Mouse (Mus musculus) spleen, adult 2 months (tissue): Measurements from ENCODE around the gene Pheta1. TPM values are rescaled to one million over a fixed set of nuclear protein-coding genes. Genes with fewer than 3 reads are reported as not detected.

ENCODE experiments used
- DNase-seq, 2 experiments: peaks; one replicate each; pipeline versions ENCODE4 v3.0.0 to v3.0.0-alpha.2; 2012 to 2021; ENCODE audit warnings: low spot score in 2 of 2, low read depth in 1 of 2
- H3K27ac ChIP-seq: fragments of 200-500 bp; 2 replicates; pipeline ENCODE4 v1.5.1; 2012; ENCODE audit warnings: low read length, inconsistent platforms; ENCODE audit not compliant: insufficient read depth
- H3K27me3 ChIP-seq: fragments of 200-500 bp; 2 replicates; pipeline ENCODE4 v1.6.1; 2012; ENCODE audit warnings: mild to moderate bottlenecking, moderate library complexity, low read length, inconsistent platforms; ENCODE audit not compliant: control insufficient read depth, insufficient read depth
- H3K36me3 ChIP-seq: fragments of 200-500 bp; 2 replicates; pipeline ENCODE4 v1.6.1; 2012; ENCODE audit warnings: mild to moderate bottlenecking, low read length, inconsistent platforms; ENCODE audit not compliant: control insufficient read depth, insufficient read depth
- H3K4me1 ChIP-seq: fragments of 200-500 bp; 2 replicates; pipeline ENCODE4 v1.6.1; 2011; ENCODE audit warnings: inconsistent platforms; ENCODE audit not compliant: control insufficient read depth, insufficient read depth, insufficient read length
- H3K4me3 ChIP-seq: fragments of 200-500 bp; 2 replicates; pipeline ENCODE4 v1.5.1; 2011; ENCODE audit warnings: mild to moderate bottlenecking, inconsistent platforms; ENCODE audit not compliant: insufficient read depth, insufficient read length; ENCODE audit errors: extremely low read depth
- CTCF ChIP-seq: fragments of 200-500 bp; IDR thresholded peaks from 2 replicates; pipeline ENCODE4 v1.5.1; 2011; ENCODE audit warnings: mild to moderate bottlenecking, inconsistent platforms; ENCODE audit not compliant: insufficient read depth, insufficient read length, insufficient replicate concordance; ENCODE audit errors: extremely low read depth
- POLR2A ChIP-seq: fragments of 200-500 bp; IDR thresholded peaks from 2 replicates; pipeline ENCODE4 v1.6.1; 2011; ENCODE audit warnings: low read depth, low read length, inconsistent platforms
- WGBS: fragments of 180-500 bp; shearing (Covaris S2); methylation state at CpG from one replicate; pipeline ENCODE4 v1.1.7; 2018; 5-methylcytosine and 5-hydroxymethylcytosine counted together
- polyA plus RNA-seq: library from polyadenylated mRNA; depleted of rRNA; stranded (reverse); fragments of >200 nt; gene quantifications from 2 replicates; pipeline ENCODE4 v1.2.3, GENCODE M21; 2012

Pheta1 gene
- polyA plus RNA-seq, 1 experiment, result 5.1 TPM

DNA sequence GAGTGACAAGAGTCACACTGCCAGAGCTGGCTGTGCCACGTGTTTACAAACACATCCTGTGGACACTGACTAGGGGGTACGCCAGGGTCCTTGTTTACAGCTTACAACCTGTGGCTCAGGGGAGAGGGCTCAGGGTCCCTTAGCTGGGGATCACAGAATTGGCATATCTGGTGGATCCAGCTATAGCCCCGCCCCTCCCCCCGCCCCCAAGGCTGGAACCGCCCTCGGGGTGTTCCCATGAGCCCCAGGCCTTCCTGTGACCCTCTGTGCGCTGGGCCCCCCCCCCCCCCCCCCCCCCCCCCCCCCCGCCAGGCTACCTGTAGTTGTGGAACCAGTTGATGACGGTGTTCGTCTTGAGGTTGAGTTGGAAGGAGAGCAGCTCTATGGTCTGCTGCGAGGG, 15.5 kb downstream of the Pheta1 start:
- Histone ChIP-seq H3K4me3 (no peak overlapping the region), H3K36me3 (no peaks in the 10 kb centered on the region), H3K4me1 (no peaks in the 10 kb centered on the region), H3K27ac (no peak overlapping the region), H3K27me3 (no peaks in the 10 kb centered on the region)
- no peak for DNase-seq
- TF ChIP-seq CTCF (no peak), POLR2A (no peak)
- WGBS, result 46% methylated on average over 10 of the region's 11 CpGs

DNA sequence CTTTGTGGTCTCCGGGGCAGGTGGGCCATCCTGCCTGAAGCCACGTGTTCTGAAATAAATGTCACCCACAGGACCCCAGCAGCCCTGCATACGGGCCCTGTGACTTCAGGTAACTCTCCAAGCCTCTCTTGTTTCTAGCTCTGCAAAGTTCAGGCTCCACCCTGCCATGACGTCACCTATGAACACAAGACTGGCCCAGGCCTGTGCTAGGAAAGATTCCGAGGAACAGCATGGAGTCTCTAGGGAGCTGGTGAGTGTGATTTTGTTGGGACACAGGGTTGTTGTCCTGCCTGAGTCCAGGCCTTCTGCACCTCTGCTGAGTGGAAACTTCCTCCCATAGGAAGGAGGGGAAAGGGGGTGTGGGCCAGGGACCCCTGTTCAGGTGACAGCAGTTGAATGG, 19.2 kb downstream of the Pheta1 start:
- Histone ChIP-seq H3K27me3 (no peaks in the 10 kb centered on the region), H3K27ac (no peak overlapping the region), H3K36me3 (no peaks in the 10 kb centered on the region), H3K4me1 (no peaks in the 10 kb centered on the region), H3K4me3 (no peak overlapping the region)
- TF ChIP-seq CTCF, result no peak
- TF ChIP-seq POLR2A, result no peak
- no peak for DNase-seq
- 81% methylated on average over 5 of the region's 5 CpGs for WGBS

DNA sequence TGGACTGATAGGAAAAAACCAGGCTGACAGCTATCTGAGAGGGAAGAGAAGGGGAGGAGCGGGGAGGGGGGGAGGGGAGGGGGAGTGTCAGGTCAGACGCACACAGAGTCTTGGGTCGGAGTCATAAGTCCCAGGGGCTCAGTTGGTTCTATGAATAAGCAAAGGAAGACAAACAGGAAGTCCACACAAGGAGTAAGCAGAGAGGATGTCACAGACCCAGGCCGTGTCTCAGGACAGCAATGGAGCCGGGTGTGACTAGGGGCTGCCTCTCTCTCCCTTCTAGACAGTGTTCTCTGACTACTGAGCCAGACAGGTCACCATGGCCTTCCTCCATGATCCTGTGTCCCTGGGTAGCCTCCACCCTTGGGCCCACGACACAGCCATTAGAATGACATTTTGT, 22.0 kb downstream of the Pheta1 start:
- H3K4me1 ChIP-seq, result no peaks in the 10 kb centered on the region
- no peak overlapping the region for H3K27ac ChIP-seq
- TF ChIP-seq CTCF (no peak), POLR2A (no peak)
- no peaks in the 10 kb centered on the region for H3K36me3 ChIP-seq
- no peak for DNase-seq
- no peaks in the 10 kb centered on the region for H3K27me3 ChIP-seq
- no peak overlapping the region for H3K4me3 ChIP-seq
- 53% methylated on average over 6 of the region's 6 CpGs for WGBS

DNA sequence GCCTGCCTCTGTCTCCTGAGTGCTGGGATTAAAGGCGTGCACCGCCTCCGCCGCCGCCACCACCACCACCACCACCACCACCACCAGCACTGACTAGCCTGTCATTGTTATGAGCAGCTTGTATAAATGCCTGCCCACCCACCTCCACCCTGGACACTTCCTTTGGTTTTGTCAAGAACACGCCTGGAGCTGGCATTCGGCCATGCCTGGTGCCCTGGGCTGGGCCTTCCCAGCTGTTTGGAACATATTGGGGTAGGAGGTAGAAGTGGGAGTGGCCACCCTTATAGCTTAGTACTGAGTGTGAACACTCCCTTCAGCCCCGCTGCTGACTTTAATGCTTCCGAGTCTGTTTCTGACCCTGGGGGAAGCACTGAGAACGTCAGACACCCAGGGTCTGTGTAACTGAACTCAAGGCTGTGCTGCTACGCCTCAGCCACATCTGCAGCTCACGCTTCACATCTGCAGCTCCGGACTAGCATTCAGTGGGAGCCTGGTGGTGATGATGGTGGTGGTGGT, 22.8 kb downstream of the Pheta1 start:
- no peak for DNase-seq
- no peaks in the 10 kb centered on the region for H3K4me1 ChIP-seq
- H3K27ac ChIP-seq, result no peak overlapping the region
- TF ChIP-seq CTCF (no peak), POLR2A (no peak)
- no peaks in the 10 kb centered on the region for H3K27me3 ChIP-seq
- WGBS, result 90% methylated on average over 13 of the region's 13 CpGs
- H3K36me3 ChIP-seq, result no peaks in the 10 kb centered on the region
- H3K4me3 ChIP-seq, result no peak overlapping the region

DNA sequence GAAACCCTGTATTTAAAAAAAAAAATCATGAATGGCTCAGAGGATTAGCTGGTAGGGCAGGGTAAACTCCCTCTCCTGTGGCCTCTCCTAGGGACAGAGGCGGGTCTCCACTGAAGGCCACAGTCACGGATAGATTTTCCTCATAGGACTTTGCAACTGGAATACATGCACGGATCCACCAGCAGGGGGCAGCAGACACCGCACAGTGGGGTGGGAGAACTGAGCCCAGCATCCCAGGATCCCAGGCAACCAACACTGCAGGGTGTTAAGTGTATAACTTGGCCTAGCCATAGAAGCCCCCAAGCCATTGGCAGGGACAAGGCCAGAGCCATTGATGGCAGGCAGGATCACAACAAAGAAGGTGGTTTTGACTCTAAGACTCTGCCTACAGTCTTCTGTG, 23.4 kb downstream of the Pheta1 start:
- Histone ChIP-seq H3K4me1 (no peaks in the 10 kb centered on the region), H3K4me3 (no peak overlapping the region), H3K36me3 (no peaks in the 10 kb centered on the region), H3K27me3 (no peaks in the 10 kb centered on the region), H3K27ac (no peak overlapping the region)
- 47% methylated on average over 4 of the region's 4 CpGs for WGBS
- DNase-seq, result peak in 1 of 2 experiments; percentile 47
- TF ChIP-seq POLR2A, result no peak
- peak; percentile 81; the same call in 1 of the 2 replicates for TF ChIP-seq CTCF

GRCm38 (mm10) chr5:121875041-121875440, 26.3 kb downstream of the Pheta1 start:
- no peak for DNase-seq
- Histone ChIP-seq H3K27me3 (no peaks in the 10 kb centered on the region), H3K4me3 (no peak overlapping the region), H3K4me1 (no peaks in the 10 kb centered on the region), H3K27ac (no peak overlapping the region), H3K36me3 (no peaks in the 10 kb centered on the region)
- WGBS, result 89% methylated on average over 12 of the region's 12 CpGs
- TF ChIP-seq CTCF (no peak), POLR2A (no peak)

- Histone ChIP-seq H3K36me3 (no peaks in the 10 kb centered on the region), H3K4me1 (no peaks in the 10 kb centered on the region), H3K4me3 (no peak overlapping the region), H3K27me3 (no peaks in the 10 kb centered on the region), H3K27ac (no peak overlapping the region)
- TF ChIP-seq CTCF (no peak), POLR2A (no peak)
- 88% methylated on average over 12 of the region's 12 CpGs for WGBS
- DNase-seq, result no peak
Measured at GRCm38 (mm10) chr5:121876901-121877300, 28.1 kb downstream of the Pheta1 start.
